Mouse (Mus musculus): Measurements from ENCODE around the gene Nudt19. TPM values are rescaled to one million over a fixed set of nuclear protein-coding genes. Genes with fewer than 3 reads are reported as not detected.
"Not testable (repeated sequence)": the region's sequence is repeated elsewhere in the genome, so short reads cannot be mapped to it uniquely, and the experiment has no call there.

Nudt19 gene
- total RNA-seq, 2 experiments from 2014 or later, result 37.7 to 42.7 TPM

- not testable (repeated sequence) for DNase-seq
Measured at GRCm38 (mm10) chr7:35565965-35566364, 9.9 kb upstream of the Nudt19 start.

GRCm38 (mm10) chr7:35564872-35565271 lies 8.8 kb upstream of the Nudt19 start:
- not testable (repeated sequence) for DNase-seq

DNA sequence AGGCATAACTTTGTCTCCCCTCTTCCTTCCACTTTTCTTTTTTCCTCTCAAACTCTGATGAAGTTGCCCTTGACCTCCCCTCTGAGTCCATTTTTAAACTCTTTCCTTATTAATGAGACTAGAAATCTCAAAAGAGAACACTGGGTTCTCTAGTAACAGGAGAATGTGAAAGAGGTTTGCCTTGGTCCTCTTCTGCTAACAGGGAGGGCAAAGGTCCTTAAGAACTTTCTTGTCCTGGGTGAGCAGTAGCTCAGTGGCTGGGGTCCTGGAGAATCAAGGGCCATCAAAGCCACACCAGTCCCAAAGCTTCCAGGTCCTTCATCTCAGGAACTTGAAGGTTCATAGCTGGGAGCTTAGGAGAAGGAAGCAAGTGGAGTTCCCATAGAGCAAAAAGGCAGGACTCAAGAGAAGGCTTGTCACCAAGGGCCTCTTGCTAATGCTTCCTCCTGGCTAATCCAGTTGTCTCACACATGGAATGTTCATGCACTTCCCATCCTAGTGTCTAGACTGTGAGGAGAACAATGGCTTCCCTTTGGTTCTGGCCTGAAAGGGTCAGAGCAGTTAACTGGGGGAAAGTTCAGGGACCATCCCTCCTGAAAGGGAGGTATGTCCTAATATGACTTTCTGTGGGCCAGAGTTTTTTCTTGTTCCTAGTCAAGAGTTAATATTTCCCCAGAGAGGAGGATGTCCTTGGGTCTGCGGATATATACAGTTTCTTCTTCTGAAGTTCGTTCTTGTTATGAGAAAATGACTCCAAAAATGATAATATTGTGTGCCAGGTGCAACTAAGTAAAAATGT lies 8.2 kb upstream of the Nudt19 start:
- DNase-seq, result no peak

- no peak for DNase-seq
Measured at GRCm38 (mm10) chr7:35563071-35563470, 7.0 kb upstream of the Nudt19 start.

- DNase-seq, result no peak
Measured at GRCm38 (mm10) chr7:35559838-35560237, 3.7 kb upstream of the Nudt19 start.

- DNase-seq, result no peak
Measured at GRCm38 (mm10) chr7:35558681-35559080, 2.6 kb upstream of the Nudt19 start.

DNA sequence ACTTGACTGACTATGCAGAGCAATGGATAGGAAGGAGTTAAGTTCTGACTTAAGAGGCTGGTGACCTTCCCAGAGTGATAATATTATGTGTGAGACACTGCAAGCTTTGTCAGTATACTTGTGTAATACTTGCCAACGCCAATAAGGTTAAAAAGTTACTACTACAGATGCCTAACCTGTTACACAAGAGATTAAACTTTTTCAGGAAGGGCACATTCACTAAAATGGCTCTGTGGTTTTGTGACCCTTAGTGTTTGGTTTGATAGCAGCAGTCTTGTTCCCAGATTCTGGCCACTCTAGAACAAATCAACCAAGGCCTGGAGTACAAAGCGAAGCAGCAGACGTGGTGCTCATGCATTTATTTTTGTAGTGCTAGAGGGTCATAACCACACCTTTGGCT lies 1.5 kb upstream of the Nudt19 start:
- DNase-seq, result no peak

DNA sequence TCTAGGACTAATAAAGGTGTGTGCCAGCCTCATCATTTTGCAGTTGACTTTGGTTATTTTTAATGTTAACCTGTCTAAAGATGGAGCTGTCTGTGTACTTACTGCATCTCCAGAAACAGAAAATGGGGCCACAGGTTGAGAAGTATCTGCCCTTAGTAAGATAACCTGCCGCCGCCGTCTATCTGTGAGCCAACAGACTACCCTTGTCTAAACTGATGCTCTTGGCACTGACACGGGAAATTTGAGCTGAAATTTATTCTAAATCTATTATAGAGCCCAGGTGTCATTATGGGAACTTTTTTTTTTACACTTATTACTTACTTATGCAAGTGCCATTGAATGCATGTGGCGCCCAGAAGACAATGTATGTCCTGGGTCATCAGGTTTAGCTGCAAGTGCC lies 801 bp upstream of the Nudt19 start:
- no peak for DNase-seq

DNA sequence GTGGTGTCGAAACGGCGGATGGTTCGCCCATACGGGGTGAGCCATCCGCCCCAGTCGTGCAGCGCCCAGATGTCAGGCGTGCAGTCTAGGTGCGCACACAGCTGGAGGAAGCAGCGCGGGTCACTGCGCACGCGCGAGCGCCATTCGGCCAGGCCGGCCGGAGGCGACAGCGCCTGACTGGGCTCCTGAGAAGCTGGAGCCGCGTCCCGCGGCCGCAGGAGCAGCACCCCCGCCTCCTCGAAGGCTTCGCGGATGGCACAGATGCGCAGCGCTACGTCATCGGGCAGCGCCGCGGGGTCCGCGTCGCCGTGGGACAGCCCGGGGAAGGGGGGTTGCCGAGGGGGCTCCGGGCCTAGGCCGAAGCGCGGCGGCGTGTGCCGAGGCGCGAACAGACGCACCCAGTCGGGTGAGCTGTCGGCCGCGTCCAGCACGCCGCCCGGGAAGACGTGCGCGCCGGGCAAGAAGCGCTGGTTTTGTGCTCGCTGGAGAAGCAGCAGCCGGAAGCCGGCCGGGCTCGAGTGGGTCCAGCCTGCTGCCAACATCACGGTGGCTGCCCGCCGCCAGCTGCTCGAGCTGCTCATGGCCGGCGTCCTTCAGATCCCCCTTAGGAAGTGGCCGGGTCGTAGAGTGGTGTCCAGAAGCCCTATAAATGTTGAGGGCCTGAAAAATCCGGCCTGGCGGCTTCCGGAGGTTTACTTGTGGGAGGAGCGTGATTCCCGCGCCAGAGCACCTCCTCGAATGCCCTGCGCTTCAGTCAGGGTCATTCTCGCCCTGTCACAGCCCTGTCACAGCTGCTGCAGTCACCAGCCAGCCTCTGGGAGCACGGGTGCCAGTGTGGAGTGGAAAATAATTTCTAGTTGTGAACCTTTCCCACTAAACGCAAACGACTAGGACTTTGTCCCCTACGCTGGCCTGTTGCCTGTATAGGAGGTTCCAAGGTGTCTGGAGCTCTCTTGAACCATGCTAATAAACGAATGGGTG lies 590 bp downstream of the Nudt19 start:
- peak; percentile 85 for DNase-seq

- DNase-seq, result no peak
Measured at GRCm38 (mm10) chr7:35554605-35555175, 1.4 kb downstream of the Nudt19 start.

GRCm38 (mm10) chr7:35553751-35554604 lies 2.1 kb downstream of the Nudt19 start:
- no peak for DNase-seq

- peak; percentile 14 for DNase-seq
Measured at GRCm38 (mm10) chr7:35545881-35546280, 10.2 kb downstream of the Nudt19 start.

- DNase-seq, result no peak
Measured at GRCm38 (mm10) chr7:35537562-35537961, 18.5 kb downstream of the Nudt19 start, which contains the start of gene Tdrd12. Gene Tdrd12 (minus strand): TSS chr7:35537745.

DNA sequence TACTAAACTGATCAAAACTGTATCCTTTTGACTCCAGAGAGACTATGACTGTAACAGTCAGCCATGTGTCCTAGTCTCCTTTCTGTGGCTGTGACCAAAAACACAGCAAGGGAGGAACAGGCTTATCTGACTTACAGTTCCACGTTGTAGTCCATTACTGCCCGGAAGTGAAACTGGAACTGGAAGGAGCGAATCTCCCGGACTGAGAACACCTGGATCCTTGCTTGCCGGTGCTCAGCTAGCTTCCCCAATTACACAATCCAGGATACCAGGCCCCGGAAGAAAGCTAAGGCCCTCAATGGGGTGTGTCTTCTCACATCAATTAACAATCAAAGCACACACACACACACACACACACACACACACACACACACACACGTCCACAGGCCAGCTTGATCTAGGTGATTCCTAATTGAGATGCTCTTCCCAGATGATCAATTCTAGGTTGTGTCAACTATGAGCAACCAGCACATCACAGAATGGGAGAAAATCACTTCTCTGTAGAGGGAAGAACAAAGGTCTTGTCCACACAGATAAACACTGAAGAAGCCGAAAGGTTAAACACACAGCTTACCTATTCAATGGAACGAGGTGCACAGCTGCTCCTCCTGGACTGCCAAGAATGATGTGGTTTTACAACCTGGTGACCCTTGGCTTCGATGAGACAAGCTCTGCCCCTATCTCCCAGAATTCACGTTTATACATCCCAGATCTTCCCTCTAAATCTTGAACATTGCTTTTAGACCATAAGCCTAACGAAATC lies 20.2 kb downstream of the Nudt19 start:
- DNase-seq, result no peak

GRCm38 (mm10) chr7:35530544-35530943 lies 25.6 kb downstream of the Nudt19 start:
- DNase-seq, result not testable (repeated sequence)

DNA sequence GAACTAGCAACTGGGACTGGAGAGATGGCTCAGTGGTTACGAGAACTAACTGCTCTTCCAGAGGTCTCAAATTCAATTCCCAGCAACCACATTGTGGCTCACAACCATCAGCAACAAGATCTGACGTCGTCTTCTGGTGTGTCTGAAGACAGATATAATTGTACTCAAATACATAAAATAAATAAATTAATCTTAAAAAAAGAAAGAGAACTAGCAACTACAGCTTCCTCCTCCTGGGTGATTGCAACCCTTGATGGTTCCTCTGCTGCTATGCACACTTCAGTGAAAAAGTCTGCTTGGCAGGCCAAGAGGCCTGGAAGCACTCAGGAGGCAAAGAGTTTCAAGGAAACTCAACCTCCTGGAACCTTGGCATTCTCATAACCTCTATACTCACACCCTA lies 26.1 kb downstream of the Nudt19 start:
- DNase-seq, result no peak

DNA sequence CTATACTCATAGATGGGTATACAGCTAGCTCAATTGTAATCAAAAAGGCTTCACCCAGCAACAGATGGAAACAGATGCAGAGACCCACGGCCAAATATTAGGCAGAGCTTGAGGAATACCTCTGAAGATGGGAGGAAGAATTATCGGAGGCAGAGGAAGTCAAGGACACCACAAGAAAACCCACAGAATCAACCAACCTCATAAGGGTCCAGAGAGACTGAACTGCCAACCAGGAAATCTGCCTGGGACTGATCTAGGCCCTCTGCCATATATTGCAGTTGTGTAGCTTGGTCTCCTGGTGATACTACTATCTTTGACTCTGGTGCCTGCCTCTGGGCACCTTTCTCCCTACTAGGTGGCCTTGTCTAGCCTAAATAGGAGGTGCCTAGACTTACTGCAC lies 29.3 kb downstream of the Nudt19 start:
- DNase-seq, result no peak

GRCm38 (mm10) chr7:35501995-35502394 lies 54.1 kb downstream of the Nudt19 start:
- DNase-seq, result no peak

DNA sequence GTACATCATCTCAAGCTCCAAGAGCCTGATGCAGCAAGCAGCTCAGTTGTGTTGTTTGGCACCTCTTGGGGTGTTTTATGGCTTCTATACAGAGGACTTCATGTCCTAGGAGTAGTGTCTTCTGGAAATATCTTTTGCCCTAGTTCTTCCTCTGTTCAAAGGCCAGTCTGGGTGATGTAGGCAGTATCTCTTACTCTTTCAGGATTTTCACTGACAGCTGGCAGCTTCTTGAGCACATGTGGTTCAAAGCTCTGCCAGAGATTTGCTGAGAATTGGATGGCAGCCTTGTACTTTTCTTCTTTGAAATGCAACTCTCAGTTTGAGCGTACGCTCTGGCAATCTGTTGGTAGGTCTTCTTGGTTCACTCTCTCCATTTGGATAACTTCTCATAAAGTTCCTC lies 58.6 kb downstream of the Nudt19 start:
- DNase-seq, result no peak

All from gastrocnemius, postnatal 25 days (tissue).